Mouse (Mus musculus): ENCODE measurements around the gene Exph5. TPM values are rescaled to one million over a fixed set of nuclear protein-coding genes. Genes with fewer than 3 reads are reported as not detected.

Gene Exph5
- total RNA-seq, 2 experiments from 2014 or later: 0.42 to 1.6 TPM

GRCm38 (mm10) chr9:53402291-53402711 lies 100.8 kb downstream of the Exph5 start, which contains the start of gene 4930550C14Rik:
Gene 4930550C14Rik, plus strand, starts transcription at chr9:53402325.
- intact Hi-C loops (cut with DNase I): no loop called here
- peak; percentile 12 to 23 for DNase-seq

DNA sequence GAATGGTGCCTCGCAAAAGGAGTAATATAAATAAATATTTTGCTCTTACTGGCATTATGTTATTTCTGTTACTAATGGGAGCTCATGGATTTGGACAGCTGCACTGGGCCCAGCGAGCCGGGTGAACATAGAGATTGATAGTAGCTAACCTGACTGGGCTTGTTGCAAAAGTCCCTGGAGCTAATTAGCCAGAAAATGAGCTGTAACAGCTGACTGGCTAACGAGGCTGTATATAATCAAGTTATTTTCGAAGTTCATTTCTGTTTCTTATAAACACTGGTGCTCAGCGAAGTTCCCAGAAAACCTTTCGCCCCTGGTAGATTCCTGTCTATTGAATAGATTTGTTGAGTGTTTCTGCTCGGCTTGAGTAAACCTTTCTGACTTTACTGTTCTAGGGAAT lies 101.5 kb downstream of the Exph5 start:
- intact Hi-C loops (cut with DNase I): no loop called here
- DNase-seq: no peak

DNA sequence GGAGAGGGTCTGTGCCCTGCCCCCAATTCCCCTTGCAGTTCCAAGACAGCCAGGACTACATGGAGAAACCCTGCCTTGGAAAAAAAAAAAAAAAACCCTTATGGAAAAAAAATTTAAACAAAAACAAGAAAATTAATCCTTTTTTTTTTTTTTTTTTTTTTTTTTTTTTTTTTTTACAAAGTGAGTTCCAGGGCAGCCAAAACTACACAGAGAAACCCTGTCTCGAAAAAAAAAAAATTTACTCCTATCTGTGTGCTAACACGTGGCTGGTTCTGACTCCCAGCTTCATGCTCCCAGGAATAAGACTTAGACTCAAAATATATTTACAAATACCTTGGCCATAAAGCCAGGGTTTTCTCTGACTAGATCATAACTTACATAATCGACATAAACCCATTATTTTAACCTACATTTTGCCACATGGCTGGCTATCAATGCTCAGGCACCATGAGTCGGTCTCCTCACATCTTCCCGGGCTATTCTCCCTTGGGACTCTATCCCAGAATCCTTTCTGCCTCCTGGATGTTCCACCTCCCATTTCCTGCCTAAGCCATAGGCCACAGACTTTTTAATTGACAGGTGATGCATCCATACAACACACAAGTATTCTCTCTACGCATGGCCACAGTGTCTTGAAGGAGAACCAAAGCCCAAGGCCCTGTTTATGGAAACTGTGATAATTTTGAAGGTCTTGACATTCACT lies 102.7 kb downstream of the Exph5 start:
- intact Hi-C loops (cut with DNase I): no loop called here
- no peak for DNase-seq

GRCm38 (mm10) chr9:53404753-53405722 lies 103.6 kb downstream of the Exph5 start:
- intact Hi-C loops (cut with DNase I): no loop called here
- DNase-seq: peak; percentile 23 to 45

DNA sequence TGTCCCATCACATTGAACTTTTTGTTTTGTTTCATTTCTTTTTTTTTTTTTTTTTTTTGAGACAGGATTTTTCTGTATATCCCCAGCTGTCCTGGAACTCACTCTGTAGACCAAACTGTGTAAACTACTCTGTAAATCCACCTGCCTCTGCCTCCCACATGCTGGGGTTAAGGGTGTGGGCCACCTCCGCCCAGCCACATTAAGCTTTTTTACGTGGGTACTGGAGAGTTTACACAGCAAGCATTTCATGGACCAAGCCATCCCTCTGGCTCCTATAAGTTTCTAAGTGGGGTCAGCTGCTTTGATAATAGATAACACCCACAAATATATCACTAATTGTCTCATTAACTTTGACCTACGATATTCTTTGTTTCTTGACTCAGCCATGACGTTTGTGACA lies 107.1 kb downstream of the Exph5 start:
- DNase-seq: no peak
- intact Hi-C loops (cut with DNase I): no loop called here

DNA sequence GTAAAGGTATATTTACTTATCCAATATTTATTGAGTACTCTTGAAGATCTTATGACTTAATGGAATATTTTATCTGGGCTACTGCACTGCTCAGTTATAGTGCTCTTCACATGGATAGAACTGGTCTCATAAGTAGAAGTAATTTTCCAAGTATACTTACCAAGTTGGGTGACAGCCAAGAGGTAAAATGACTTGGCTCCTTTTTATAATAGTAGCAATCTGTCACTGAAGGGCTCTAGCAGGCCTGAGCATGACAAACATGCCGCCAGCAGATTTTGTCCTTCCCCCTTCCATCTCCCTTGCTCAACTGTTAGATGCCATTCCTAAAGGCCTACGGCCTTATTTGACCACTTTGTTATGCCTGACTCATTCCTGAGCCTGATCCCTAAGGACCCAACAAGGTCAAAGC lies 107.5 kb downstream of the Exph5 start:
- DNase-seq: no peak
- intact Hi-C loops (cut with DNase I): no loop called here

DNA sequence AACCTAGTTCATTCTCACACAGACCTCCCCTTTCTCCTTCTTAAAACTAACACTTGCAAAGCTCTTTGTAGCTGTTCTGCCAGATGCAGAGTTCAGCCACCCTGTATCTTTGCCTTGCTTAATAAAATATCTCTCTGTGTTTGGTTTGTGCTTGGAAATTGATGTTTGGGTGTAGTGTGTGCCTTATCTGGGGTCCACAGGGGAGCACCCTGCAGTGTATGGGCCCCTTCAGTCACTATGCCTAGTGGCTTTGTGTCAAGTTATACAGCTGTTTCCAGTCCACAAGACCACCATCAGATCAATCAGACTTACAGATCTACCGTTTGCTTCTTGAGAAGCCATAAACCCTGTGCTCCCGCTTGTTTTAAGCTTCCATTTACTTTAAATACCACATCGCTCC lies 108.0 kb downstream of the Exph5 start:
- intact Hi-C loops (cut with DNase I): no loop called here
- no peak for DNase-seq

GRCm38 (mm10) chr9:53422133-53422896 lies 120.8 kb downstream of the Exph5 start:
- intact Hi-C loops (cut with DNase I): no loop called here
- DNase-seq: no peak

DNA sequence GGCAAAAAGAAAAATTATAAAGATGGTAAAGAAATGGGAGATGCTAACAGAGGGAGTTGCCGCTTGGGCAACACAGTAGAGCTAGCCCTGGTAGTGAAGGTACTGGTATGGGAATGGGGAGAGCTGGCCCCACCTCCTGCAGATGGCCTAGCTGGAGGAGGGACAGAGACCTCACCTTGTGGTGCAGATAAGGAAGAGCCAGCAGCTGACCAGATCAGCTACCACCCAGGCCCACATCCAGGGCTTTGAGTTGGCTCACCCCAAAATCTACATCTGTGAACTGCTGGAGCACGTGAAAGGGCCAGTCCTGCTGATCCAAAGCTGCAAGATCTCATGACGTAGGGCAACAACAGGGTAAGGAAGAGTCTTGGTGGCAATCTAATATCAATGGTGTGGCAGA lies 125.3 kb downstream of the Exph5 start:
- intact Hi-C loops (cut with DNase I): no loop called here

More for the DNA sequence above, 125.3 kb downstream of the Exph5 start:
- DNase-seq: no peak

Small RNA genes within 50 kb of the gene (microRNA-seq; reads per million reads assigned to microRNA genes)
- gene Mir130c: 0 reads per million in 2 experiments

Other genes starting within 250 kb of the Exph5 start
- gene Ddx10, start 53.6 kb upstream of the Exph5 start, total RNA-seq (2021): 10 to 100 TPM in 1 of 2 experiments, 1 to 10 TPM in 1; 7.7 to 10.6 TPM
- gene Kdelc2, start 82.4 kb downstream of the Exph5 start, total RNA-seq (2021): 1 to 10 TPM; 4.2 to 4.8 TPM
- gene 4930550C14Rik, start 100.7 kb downstream of the Exph5 start, total RNA-seq (2021): not detected
- gene Atm, start 235.1 kb downstream of the Exph5 start, total RNA-seq (2021): 1 to 10 TPM; 6.2 to 8.0 TPM
- gene Npat, start 235.4 kb downstream of the Exph5 start, total RNA-seq (2021): 1 to 10 TPM; 3.3 to 5.7 TPM

Data from gastrocnemius, postnatal 36 days (tissue).